Mouse (Mus musculus): ENCODE measurements around the gene Wnt3.

The Wnt3 gene

GRCm38 (mm10) chr11:103840834-103841233 lies 66.9 kb downstream of the Wnt3 start:
- DNase-seq (ENCODE audit: low spot score in 2 of 2): no peak

GRCm38 (mm10) chr11:103848287-103848686 lies 74.3 kb downstream of the Wnt3 start:
- DNase-seq (ENCODE audit: low spot score in 2 of 2): no peak

GRCm38 (mm10) chr11:103852590-103853283 lies 78.8 kb downstream of the Wnt3 start:
- DNase-seq (ENCODE audit: low spot score in 2 of 2): no peak

GRCm38 (mm10) chr11:103853284-103853920 lies 79.5 kb downstream of the Wnt3 start:
- DNase-seq (ENCODE audit: low spot score in 2 of 2): no peak

- DNase-seq (ENCODE audit: low spot score in 2 of 2): no peak
Observed at GRCm38 (mm10) chr11:103854294-103854693, 80.3 kb downstream of the Wnt3 start.

- no peak for DNase-seq (ENCODE audit: low spot score in 2 of 2)
Observed at GRCm38 (mm10) chr11:103856641-103857040, 82.7 kb downstream of the Wnt3 start.

GRCm38 (mm10) chr11:103858760-103859159 lies 84.8 kb downstream of the Wnt3 start:
- no peak for DNase-seq (ENCODE audit: low spot score in 2 of 2)

- no peak for DNase-seq (ENCODE audit: low spot score in 2 of 2)
Observed at GRCm38 (mm10) chr11:103859933-103860610, 86.1 kb downstream of the Wnt3 start.

GRCm38 (mm10) chr11:103862951-103863350 lies 89.0 kb downstream of the Wnt3 start:
- DNase-seq (ENCODE audit: low spot score in 2 of 2): no peak

GRCm38 (mm10) chr11:103864486-103864885 lies 90.5 kb downstream of the Wnt3 start:
- DNase-seq (ENCODE audit: low spot score in 2 of 2): no peak

GRCm38 (mm10) chr11:103865346-103865745 lies 91.4 kb downstream of the Wnt3 start:
- DNase-seq (ENCODE audit: low spot score in 2 of 2): no peak
